Mouse (Mus musculus) neural tube, embryonic 13.5 days (tissue): Measurements from ENCODE around the gene Gm11214. TPM values are rescaled to one million over a fixed set of nuclear protein-coding genes. Genes with fewer than 3 reads are reported as not detected.

Experiments used
- ATAC-seq: fragments of 200-750 bp; cut with Nextera tagmentation; 2 replicates; pipeline ENCODE4 v1.8.0; 2017; ENCODE audit warnings: low read depth, mild to moderate bottlenecking, moderate TSS enrichment, moderate library complexity
- H3K27ac ChIP-seq: fragments of 300-500 bp; sonication (generic); replicated peaks from 2 replicates; pipeline ENCODE4 v1.5.1; 2015; ENCODE audit warnings: moderate library complexity, mild to moderate bottlenecking, inconsistent platforms
- H3K27me3 ChIP-seq: fragments of 300-500 bp; sonication (generic); 2 replicates; pipeline ENCODE4 v1.6.1; 2015; ENCODE audit warnings: mild to moderate bottlenecking, inconsistent platforms
- H3K36me3 ChIP-seq: fragments of 300-500 bp; sonication (generic); 2 replicates; pipeline ENCODE4 v1.6.1; 2015; ENCODE audit warnings: mild to moderate bottlenecking, inconsistent platforms
- H3K4me1 ChIP-seq: fragments of 300-500 bp; sonication (generic); replicated peaks from 2 replicates; pipeline ENCODE4 v1.6.1; 2015; ENCODE audit warnings: inconsistent platforms
- H3K4me2 ChIP-seq: fragments of 300-500 bp; sonication (generic); 2 replicates; pipeline ENCODE4 v1.6.1; 2015; ENCODE audit warnings: inconsistent platforms, mild to moderate bottlenecking, moderate library complexity
- H3K4me3 ChIP-seq: fragments of 300-500 bp; sonication (generic); 2 replicates; pipeline ENCODE4 v1.5.1; 2015; ENCODE audit warnings: mild to moderate bottlenecking, inconsistent platforms
- H3K9ac ChIP-seq: fragments of 300-500 bp; sonication (generic); 2 replicates; pipeline ENCODE4 v1.6.1; 2015; ENCODE audit warnings: moderate library complexity, mild to moderate bottlenecking, inconsistent platforms
- H3K9me3 ChIP-seq: fragments of 300-500 bp; sonication (generic); 2 replicates; pipeline ENCODE4 v1.6.1; 2016; ENCODE audit warnings: inconsistent platforms
- WGBS: fragments of 180-500 bp; shearing (Covaris S2); methylation state at CpG from one replicate; pipeline ENCODE4 v1.1.7; 2015; 5-methylcytosine and 5-hydroxymethylcytosine counted together
- polyA plus RNA-seq: library from polyadenylated mRNA; unstranded; fragments of >200 nt; fragmentation: Nextera tagmentation; extraction: Ambion mirVana; gene quantifications from 2 replicates; pipeline ENCODE4 v1.2.1, GENCODE M21; 2015

The Gm11214 gene
- polyA plus RNA-seq = not detected in 2 replicates

DNA sequence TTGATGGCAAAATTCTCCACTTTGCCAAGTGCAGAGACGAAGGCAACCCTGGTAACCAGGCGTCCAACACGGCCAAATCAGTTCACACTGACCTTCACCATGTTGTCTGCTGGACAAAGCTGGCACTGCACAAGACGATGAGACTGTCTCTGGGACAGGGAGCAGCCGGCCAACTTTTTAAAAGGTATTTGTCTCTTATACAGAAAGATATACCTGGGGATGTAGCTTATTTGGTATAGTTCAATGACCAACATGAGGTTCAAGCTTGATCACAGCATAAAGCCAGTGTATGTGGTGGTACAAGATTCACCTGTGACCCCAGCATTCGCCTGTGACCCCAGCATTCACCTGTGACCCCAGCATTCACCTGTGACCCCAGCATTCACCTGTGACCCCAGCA, at the start of gene Gm11214:
TSS of gene Gm11214 (minus strand) at position 101 of the 400 bp plus-strand sequence.
- H3K4me2 ChIP-seq = no peak within 1 kb of the TSS
- H3K27ac ChIP-seq = no peak within 1 kb of the TSS
- H3K27me3 ChIP-seq = no peaks in the 10 kb centered on the region
- no peaks in the 10 kb centered on the region for H3K36me3 ChIP-seq
- H3K9me3 ChIP-seq = no peaks in the 10 kb centered on the region
- H3K9ac ChIP-seq = no peak within 1 kb of the TSS
- no peaks in the 10 kb centered on the region for H3K4me1 ChIP-seq
- WGBS = 92% methylated on average over 6 of the region's 6 CpGs
- no peak within 1 kb of the TSS for H3K4me3 ChIP-seq
- ATAC-seq = no peak

DNA sequence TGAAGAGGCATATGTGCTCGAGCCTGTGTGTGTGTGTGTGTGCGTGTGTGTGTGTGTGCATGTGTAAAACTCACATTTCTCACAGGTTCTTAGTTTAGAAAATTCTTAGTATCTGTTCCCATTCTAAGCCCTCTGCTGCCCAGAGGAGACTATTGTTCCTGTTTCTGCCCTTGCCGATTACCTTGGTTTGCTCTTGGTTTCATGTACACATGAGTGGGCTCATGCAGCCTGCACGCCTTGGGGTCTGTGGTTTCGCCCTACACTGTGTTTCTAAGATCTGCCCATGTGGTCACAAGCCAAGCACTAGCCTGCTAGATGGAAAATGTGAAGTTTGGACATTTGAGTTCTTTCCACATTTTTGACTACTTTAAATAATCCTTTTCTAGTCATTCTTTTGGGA, 48.7 kb upstream of the Gm11214 start:
- no peak overlapping the region for H3K27ac ChIP-seq
- ATAC-seq = no peak

GRCm38 (mm10) chr4:63710431-63711220, 47.4 kb upstream of the Gm11214 start:
- ATAC-seq = no peak
- Histone ChIP-seq H3K4me1 (no peaks in the 10 kb centered on the region), H3K27ac (no peak overlapping the region), H3K4me2 (no peak overlapping the region), H3K9me3 (no peaks in the 10 kb centered on the region), H3K36me3 (no peaks in the 10 kb centered on the region), H3K4me3 (no peak overlapping the region), H3K9ac (no peak overlapping the region), H3K27me3 (no peaks in the 10 kb centered on the region)
- WGBS = 63% methylated on average over 8 of the region's 8 CpGs

More for the DNA sequence above, 48.7 kb upstream of the Gm11214 start:
- Histone ChIP-seq H3K4me2 (no peak overlapping the region), H3K4me3 (no peak overlapping the region), H3K9me3 (no peaks in the 10 kb centered on the region), H3K9ac (no peak overlapping the region), H3K4me1 (no peaks in the 10 kb centered on the region), H3K36me3 (no peaks in the 10 kb centered on the region), H3K27me3 (no peaks in the 10 kb centered on the region)
- 92% methylated on average over 5 of the region's 5 CpGs for WGBS

DNA sequence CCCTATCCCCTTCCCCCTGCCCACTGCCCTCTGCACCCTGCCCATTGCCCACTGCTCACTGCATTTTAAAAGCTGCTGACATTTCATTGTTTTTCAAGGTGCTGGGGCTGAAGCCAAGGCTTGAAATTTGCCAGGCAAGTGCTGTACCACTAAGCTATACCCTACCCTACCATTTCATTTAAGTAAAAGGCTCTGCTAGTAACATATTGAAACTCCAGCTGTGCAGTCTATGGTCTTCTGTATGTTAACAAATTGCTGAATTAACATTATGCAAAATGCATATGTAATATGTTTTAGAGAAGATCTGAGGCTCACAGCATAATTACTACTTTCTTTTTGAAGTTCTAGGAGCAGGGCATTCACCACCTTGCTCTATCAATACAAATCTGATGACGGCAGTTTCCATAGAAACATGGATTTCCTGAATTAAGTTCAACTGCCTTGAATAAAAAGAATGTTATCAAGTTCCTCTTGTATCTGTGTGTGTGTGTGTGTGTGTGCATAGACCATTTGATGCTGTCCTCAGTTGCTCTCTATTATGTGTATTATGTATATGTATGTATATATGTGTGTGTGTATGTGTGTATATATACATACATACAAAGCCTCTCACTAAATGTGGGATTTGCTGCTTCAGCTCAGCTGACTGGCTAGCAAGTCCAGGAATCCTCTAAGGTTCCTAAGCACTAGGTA, 43.2 kb upstream of the Gm11214 start:
- no peak for ATAC-seq
- H3K4me1 ChIP-seq = no peaks in the 10 kb centered on the region
- H3K4me2 ChIP-seq = no peak overlapping the region
- WGBS = 92% methylated on average over 1 of the region's 1 CpGs
- no peak overlapping the region for H3K9ac ChIP-seq
- H3K27ac ChIP-seq = no peak overlapping the region
- no peaks in the 10 kb centered on the region for H3K36me3 ChIP-seq
- no peaks in the 10 kb centered on the region for H3K9me3 ChIP-seq
- H3K27me3 ChIP-seq = no peaks in the 10 kb centered on the region
- H3K4me3 ChIP-seq = no peak overlapping the region

GRCm38 (mm10) chr4:63704232-63704631, 41.1 kb upstream of the Gm11214 start:
- H3K4me3 ChIP-seq = no peak overlapping the region
- no peaks in the 10 kb centered on the region for H3K36me3 ChIP-seq
- H3K9me3 ChIP-seq = no peaks in the 10 kb centered on the region
- ATAC-seq = no peak
- WGBS = 84% methylated on average over 5 of the region's 5 CpGs
- no peaks in the 10 kb centered on the region for H3K4me1 ChIP-seq
- no peaks in the 10 kb centered on the region for H3K27me3 ChIP-seq
- no peak overlapping the region for H3K27ac ChIP-seq
- no peak overlapping the region for H3K9ac ChIP-seq
- no peak overlapping the region for H3K4me2 ChIP-seq

- Histone ChIP-seq H3K4me1 (no peaks in the 10 kb centered on the region), H3K4me2 (no peak overlapping the region), H3K27ac (no peak overlapping the region), H3K36me3 (no peaks in the 10 kb centered on the region), H3K4me3 (no peak overlapping the region), H3K27me3 (no peaks in the 10 kb centered on the region), H3K9me3 (no peaks in the 10 kb centered on the region), H3K9ac (no peak overlapping the region)
- WGBS = 92% methylated on average over 2 of the region's 2 CpGs
- ATAC-seq = no peak
These were observed 40.5 kb upstream of the Gm11214 start for GRCm38 (mm10) chr4:63703686-63704085.

DNA sequence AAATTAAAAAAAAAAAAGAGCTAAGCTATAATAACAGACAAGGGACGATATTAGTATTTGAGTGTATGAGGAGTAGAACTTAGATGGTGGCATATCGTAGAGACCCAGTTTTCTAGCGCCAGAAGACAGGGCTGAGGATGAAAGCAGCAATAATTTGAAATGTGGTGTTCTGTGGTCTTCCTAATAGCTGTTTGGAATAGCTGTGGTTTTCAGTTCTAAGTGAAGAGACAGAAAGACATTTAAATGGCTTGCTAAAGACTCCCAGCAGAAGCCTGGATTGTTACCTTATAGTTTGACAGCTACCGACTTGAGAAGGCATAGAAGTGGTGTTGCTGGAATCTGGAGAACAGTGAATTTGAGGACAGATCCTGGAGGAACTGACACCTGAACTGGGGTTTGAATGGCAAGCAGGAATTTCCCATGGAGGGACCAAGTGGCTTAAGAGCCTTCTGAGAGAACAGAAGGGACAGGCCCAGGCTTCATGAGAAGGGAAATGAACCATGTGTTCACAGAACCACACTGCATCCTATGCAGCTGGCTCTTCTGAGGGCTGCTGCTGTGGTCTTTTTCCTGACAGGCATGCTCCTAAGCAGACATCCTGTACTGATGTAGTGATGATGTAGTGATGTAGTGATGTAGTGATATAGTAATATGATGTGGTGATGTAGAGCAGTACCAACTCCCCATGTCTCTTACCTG, 39.0 kb upstream of the Gm11214 start:
- no peaks in the 10 kb centered on the region for H3K4me1 ChIP-seq
- H3K4me2 ChIP-seq = no peak overlapping the region
- H3K9me3 ChIP-seq = no peaks in the 10 kb centered on the region
- no peak overlapping the region for H3K4me3 ChIP-seq
- WGBS = 91% methylated on average over 4 of the region's 4 CpGs
- H3K9ac ChIP-seq = no peak overlapping the region
- no peaks in the 10 kb centered on the region for H3K36me3 ChIP-seq
- ATAC-seq = no peak
- H3K27me3 ChIP-seq = no peaks in the 10 kb centered on the region
- H3K27ac ChIP-seq = no peak overlapping the region

GRCm38 (mm10) chr4:63699749-63700148, 36.6 kb upstream of the Gm11214 start:
- Histone ChIP-seq H3K9me3 (no peaks in the 10 kb centered on the region), H3K4me1 (no peaks in the 10 kb centered on the region), H3K4me3 (no peak overlapping the region), H3K9ac (no peak overlapping the region), H3K36me3 (no peaks in the 10 kb centered on the region), H3K4me2 (no peak overlapping the region), H3K27ac (no peak overlapping the region), H3K27me3 (no peaks in the 10 kb centered on the region)
- 65% methylated on average over 3 of the region's 3 CpGs for WGBS
- ATAC-seq = no peak

DNA sequence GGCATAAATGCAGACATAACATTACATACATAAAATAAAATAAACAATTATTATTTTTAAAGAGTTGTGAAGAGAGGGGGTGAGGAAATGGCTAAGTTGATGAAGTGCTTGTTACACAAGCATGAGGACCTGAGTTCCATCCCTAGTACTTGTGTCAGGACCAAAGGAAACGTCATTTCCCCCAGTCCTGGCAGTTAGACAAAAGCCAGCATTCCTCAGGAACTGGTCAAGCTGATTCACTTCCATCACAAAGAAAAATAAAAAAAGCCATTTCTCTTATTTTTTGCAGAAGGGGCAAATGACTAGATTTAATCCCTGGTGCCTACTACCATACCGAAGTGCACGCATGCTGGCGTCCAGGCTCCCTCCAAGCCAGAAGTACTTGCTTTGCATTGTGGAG, 33.7 kb upstream of the Gm11214 start:
- H3K9me3 ChIP-seq = no peaks in the 10 kb centered on the region
- H3K36me3 ChIP-seq = no peaks in the 10 kb centered on the region
- no peak overlapping the region for H3K4me3 ChIP-seq
- H3K4me1 ChIP-seq = no peaks in the 10 kb centered on the region
- WGBS = 87% methylated on average over 4 of the region's 4 CpGs
- H3K27ac ChIP-seq = no peak overlapping the region
- no peak overlapping the region for H3K9ac ChIP-seq
- no peak for ATAC-seq
- no peak overlapping the region for H3K4me2 ChIP-seq
- no peaks in the 10 kb centered on the region for H3K27me3 ChIP-seq

GRCm38 (mm10) chr4:63692351-63692750, 29.2 kb upstream of the Gm11214 start:
- ATAC-seq = no peak
- Histone ChIP-seq H3K9me3 (no peaks in the 10 kb centered on the region), H3K4me1 (no peaks in the 10 kb centered on the region), H3K36me3 (no peaks in the 10 kb centered on the region), H3K4me3 (no peak overlapping the region), H3K9ac (no peak overlapping the region), H3K4me2 (no peak overlapping the region), H3K27ac (no peak overlapping the region), H3K27me3 (no peaks in the 10 kb centered on the region)

DNA sequence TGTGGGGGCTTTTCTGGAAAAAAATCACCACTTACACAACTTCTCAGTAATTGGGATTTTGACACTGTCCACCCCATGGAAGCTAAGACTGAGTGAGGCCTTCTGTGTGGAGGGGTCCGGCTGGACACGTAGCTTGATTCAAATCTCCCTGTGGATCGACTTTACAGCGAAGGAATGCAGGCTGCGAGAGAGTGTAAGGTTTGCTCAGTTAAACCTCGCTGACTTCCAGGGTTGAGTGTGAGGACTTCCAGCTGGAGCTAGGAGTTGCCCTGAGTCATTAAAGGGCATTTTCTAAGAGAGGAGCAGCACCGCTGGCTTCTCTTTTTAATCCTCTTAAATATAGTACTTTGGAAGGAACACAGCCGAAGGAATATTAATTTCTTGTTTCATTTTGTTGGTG, 24.2 kb upstream of the Gm11214 start:
- H3K9me3 ChIP-seq = no peaks in the 10 kb centered on the region
- H3K4me3 ChIP-seq = no peak overlapping the region
- no peak overlapping the region for H3K27ac ChIP-seq
- no peak overlapping the region for H3K4me2 ChIP-seq
- no peaks in the 10 kb centered on the region for H3K4me1 ChIP-seq
- WGBS = 88% methylated on average over 8 of the region's 8 CpGs
- H3K36me3 ChIP-seq = no peaks in the 10 kb centered on the region
- H3K9ac ChIP-seq = no peak overlapping the region
- H3K27me3 ChIP-seq = no peaks in the 10 kb centered on the region
- no peak for ATAC-seq

GRCm38 (mm10) chr4:63686157-63686556, 23.0 kb upstream of the Gm11214 start:
- no peaks in the 10 kb centered on the region for H3K9me3 ChIP-seq
- H3K4me1 ChIP-seq = no peaks in the 10 kb centered on the region
- H3K36me3 ChIP-seq = no peaks in the 10 kb centered on the region
- no peak overlapping the region for H3K9ac ChIP-seq
- no peak overlapping the region for H3K4me2 ChIP-seq
- no peak for ATAC-seq
- no peak overlapping the region for H3K4me3 ChIP-seq
- H3K27ac ChIP-seq = no peak overlapping the region
- no peaks in the 10 kb centered on the region for H3K27me3 ChIP-seq
